Mouse (Mus musculus): ENCODE measurements around the gene Arpc4. TPM values are rescaled to one million over a fixed set of nuclear protein-coding genes. Genes with fewer than 3 reads are reported as not detected.

Gene Arpc4
- polyA plus RNA-seq, 1 experiment from 2014 or later, result 384 TPM

DNA sequence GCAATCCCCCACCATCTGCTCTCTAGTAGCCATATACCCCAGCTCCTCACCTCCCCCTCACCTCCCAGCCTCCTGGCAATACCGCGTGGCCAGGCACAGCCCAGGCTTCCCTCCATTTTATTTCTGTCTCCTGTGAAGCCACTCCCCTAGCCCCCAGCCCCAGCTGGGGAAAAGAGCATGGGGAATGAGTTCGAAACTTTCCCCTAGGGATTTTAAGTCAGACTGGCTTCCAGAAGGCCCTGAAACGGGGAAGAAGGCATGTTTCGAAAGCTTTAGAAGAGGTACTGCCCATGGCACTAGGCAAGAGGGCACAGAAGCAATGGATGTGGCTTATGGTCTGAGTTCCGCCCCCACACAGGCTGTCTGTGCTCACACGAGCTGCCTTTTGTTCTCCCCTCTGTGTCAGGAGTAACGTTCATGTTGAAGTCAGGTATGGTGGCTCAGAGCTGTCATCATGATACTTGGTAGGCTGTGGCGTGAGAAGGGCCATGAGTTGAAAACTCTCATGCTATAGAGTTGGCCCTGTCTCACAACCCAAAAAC lies 57.8 kb downstream of the Arpc4 start, which contains the start of gene Cidec:
Cidec (minus strand) TSS at position 97 of the 542 bp plus-strand sequence.
- Histone ChIP-seq H3K9me3 (no peaks in the 10 kb centered on the region), H3K9ac (no peak within 1 kb of the TSS), H3K27ac (no peak within 1 kb of the TSS), H3K4me1 (no peaks in the 10 kb centered on the region), H3K4me3 (no peak within 1 kb of the TSS), H3K36me3 (no peaks in the 10 kb centered on the region), H3K4me2 (replicated peaks) (no peak within 1 kb of the TSS), H3K27me3 (no peaks in the 10 kb centered on the region)
- ATAC-seq (ENCODE audit: low FRiP score, low read depth), result no peak
- 73% methylated on average over 9 of the region's 9 CpGs for WGBS

DNA sequence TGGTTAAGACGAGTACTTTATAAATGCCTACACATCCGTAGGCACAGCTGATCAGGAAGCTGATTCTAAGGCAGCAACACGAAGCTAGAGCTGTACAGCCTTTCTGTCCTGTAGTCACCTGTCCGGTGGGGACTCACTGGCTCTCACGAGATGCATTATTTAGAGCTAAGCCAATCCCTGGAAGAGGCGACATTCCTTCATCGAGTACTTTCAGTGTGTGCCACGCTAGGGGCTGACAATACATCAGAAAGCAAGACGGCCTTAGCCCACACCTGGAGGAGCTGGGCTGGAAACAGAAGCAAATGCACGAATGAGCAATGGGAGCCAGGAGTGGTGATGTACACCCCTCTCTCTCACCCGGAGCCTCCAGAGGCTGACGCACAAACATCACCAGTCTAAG lies 59.2 kb downstream of the Arpc4 start:
- H3K4me3 ChIP-seq, result no peak overlapping the region
- no peak overlapping the region for H3K4me2 ChIP-seq (replicated peaks)
- no peaks in the 10 kb centered on the region for H3K9me3 ChIP-seq
- WGBS, result 75% methylated on average over 12 of the region's 12 CpGs
- no peak overlapping the region for H3K27ac ChIP-seq
- no peaks in the 10 kb centered on the region for H3K4me1 ChIP-seq
- ATAC-seq (ENCODE audit: low FRiP score, low read depth), result no peak
- no peaks in the 10 kb centered on the region for H3K36me3 ChIP-seq
- H3K9ac ChIP-seq, result no peak overlapping the region
- H3K27me3 ChIP-seq, result no peaks in the 10 kb centered on the region

DNA sequence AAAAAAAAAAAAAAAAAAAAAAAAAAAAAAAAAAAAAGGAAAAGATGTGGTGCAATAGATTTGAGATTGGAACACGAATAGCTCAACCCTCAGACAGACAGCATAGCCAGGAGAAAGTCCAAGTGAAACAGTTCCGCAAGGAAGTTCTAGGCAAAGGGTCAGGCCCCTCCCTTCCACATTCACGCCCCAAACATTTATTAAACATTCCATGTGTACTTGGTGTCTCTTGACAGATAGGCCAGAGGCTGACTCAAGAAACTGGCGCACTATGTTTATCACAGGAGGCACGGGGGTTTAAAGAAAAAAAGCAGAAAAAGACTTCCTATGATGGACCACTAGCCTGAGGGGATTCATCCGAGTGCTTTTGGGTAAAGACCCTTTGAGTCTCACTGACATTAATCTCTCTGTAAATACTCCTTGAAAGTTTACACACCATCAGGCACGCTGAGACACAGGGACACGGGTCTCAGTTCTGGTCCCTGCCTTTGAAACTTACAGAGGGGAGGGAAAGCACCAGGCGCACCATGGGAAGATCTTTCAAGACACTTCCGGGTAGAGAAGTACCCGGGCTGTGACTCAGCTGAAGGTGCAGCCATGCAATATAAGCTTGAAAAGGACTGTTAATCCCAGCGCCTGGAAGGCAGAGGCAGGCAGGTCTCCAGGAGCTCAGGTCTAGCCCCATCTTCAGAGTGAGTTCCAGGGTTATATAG lies 61.0 kb downstream of the Arpc4 start:
- Histone ChIP-seq H3K4me3 (no peak overlapping the region), H3K9ac (no peak overlapping the region), H3K27me3 (no peaks in the 10 kb centered on the region), H3K4me2 (replicated peaks) (no peak overlapping the region), H3K9me3 (no peaks in the 10 kb centered on the region), H3K27ac (no peak overlapping the region), H3K4me1 (peaks cover 8% of the 10 kb centered on the region), H3K36me3 (no peaks in the 10 kb centered on the region)
- WGBS, result 62% methylated on average over 12 of the region's 12 CpGs
- ATAC-seq (ENCODE audit: low FRiP score, low read depth), result no peak

Small RNAs within 50 kb of the gene (microRNA-seq; reads per million reads assigned to microRNA genes)
- not detected for gene Gm24387

Other genes with a start within 250 kb of the Arpc4 start
- gene Lhfpl4, start 182.7 kb upstream of the Arpc4 start, polyA plus RNA-seq (2015; fragmentation: Nextera tagmentation; extraction: Ambion mirVana), result 0.80 and 1.1 TPM in 2 replicates
- 34.8 and 37.8 TPM in 2 replicates for gene Mtmr14, start 140.3 kb upstream of the Arpc4 start, polyA plus RNA-seq (2015; fragmentation: Nextera tagmentation; extraction: Ambion mirVana)
- 0.32 and 0.38 TPM in 2 replicates for gene Cpne9, start 95.8 kb upstream of the Arpc4 start, polyA plus RNA-seq (2015; fragmentation: Nextera tagmentation; extraction: Ambion mirVana)
- gene Brpf1, start 71.0 kb upstream of the Arpc4 start, polyA plus RNA-seq (2015; fragmentation: Nextera tagmentation; extraction: Ambion mirVana), result 19.2 and 19.3 TPM in 2 replicates
- 14.7 and 15.7 TPM in 2 replicates for gene Ogg1, start 51.1 kb upstream of the Arpc4 start, polyA plus RNA-seq (2015; fragmentation: Nextera tagmentation; extraction: Ambion mirVana)
- gene Camk1, start 34.1 kb upstream of the Arpc4 start, polyA plus RNA-seq (2015; fragmentation: Nextera tagmentation; extraction: Ambion mirVana), result 97.9 and 100 TPM in 2 replicates
- 44.8 and 46.8 TPM in 2 replicates for gene Tada3, start 232 bp upstream of the Arpc4 start, polyA plus RNA-seq (2015; fragmentation: Nextera tagmentation; extraction: Ambion mirVana)
- 5.1 and 7.3 TPM in 2 replicates for gene Ttll3, start 11.1 kb downstream of the Arpc4 start, polyA plus RNA-seq (2015; fragmentation: Nextera tagmentation; extraction: Ambion mirVana)
- 27.1 and 27.3 TPM in 2 replicates for gene Rpusd3, start 41.2 kb downstream of the Arpc4 start, polyA plus RNA-seq (2015; fragmentation: Nextera tagmentation; extraction: Ambion mirVana)
- not detected in 2 replicates for gene Cidec, start 57.6 kb downstream of the Arpc4 start, polyA plus RNA-seq (2015; fragmentation: Nextera tagmentation; extraction: Ambion mirVana)
- gene Jagn1, start 64.5 kb downstream of the Arpc4 start, polyA plus RNA-seq (2015; fragmentation: Nextera tagmentation; extraction: Ambion mirVana), result 88.2 and 89.7 TPM in 2 replicates
- gene Il17re, start 80.4 kb downstream of the Arpc4 start, polyA plus RNA-seq (2015; fragmentation: Nextera tagmentation; extraction: Ambion mirVana), result 6.5 and 6.6 TPM in 2 replicates
- gene Il17rc, start 93.3 kb downstream of the Arpc4 start, polyA plus RNA-seq (2015; fragmentation: Nextera tagmentation; extraction: Ambion mirVana), result 9.9 and 10.5 TPM in 2 replicates
- gene Creld1, start 105.2 kb downstream of the Arpc4 start, polyA plus RNA-seq (2015; fragmentation: Nextera tagmentation; extraction: Ambion mirVana), result 14.9 and 17.1 TPM in 2 replicates
- gene Prrt3, start 123.8 kb downstream of the Arpc4 start, polyA plus RNA-seq (2015; fragmentation: Nextera tagmentation; extraction: Ambion mirVana), result 0.94 and 1.2 TPM in 2 replicates
- gene Emc3, start 153.5 kb downstream of the Arpc4 start, polyA plus RNA-seq (2015; fragmentation: Nextera tagmentation; extraction: Ambion mirVana), result 94.0 and 98.4 TPM in 2 replicates
- 11.6 and 11.7 TPM in 2 replicates for gene Fancd2, start 153.6 kb downstream of the Arpc4 start, polyA plus RNA-seq (2015; fragmentation: Nextera tagmentation; extraction: Ambion mirVana)
- not detected in 2 replicates for gene Fancd2os, start 222.6 kb downstream of the Arpc4 start, polyA plus RNA-seq (2015; fragmentation: Nextera tagmentation; extraction: Ambion mirVana)
- gene Brk1, start 226.7 kb downstream of the Arpc4 start, polyA plus RNA-seq (2015; fragmentation: Nextera tagmentation; extraction: Ambion mirVana), result 232 and 239 TPM in 2 replicates
- gene Vhl, start 245.8 kb downstream of the Arpc4 start, polyA plus RNA-seq (2015; fragmentation: Nextera tagmentation; extraction: Ambion mirVana), result 56.5 and 56.6 TPM in 2 replicates

Data from limb, embryonic 13.5 days (tissue).